Mouse (Mus musculus): ENCODE data around the gene Gm49368.

The Gm49368 gene

DNA sequence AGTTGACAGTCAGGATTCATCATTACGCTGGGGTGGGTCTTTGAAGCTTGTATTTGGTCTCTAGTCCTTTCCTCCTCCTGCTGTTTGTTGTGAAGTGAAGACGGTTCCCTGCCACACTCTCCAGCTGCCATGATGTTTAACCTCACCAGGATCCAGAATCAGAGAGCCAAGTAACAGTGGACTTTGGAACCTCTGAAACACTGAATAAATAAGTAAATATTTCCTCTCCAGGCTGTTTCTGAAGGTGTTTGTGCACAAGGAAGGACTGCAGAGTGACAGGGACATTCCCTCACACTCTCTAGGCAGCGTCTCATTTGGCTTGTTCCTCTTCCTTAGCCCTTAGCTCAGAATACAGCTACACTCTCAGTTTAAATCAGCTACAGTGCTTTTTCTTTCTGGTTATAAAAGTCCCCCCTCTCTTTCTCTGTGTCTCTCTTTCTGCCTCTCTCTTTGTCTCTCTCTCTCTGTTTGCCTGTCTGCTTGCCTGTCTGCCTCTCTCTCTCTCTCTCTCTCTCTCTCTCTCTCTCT lies 5.5 kb upstream of the Gm49368 start:
- no peak for DNase-seq (ENCODE audit: low read depth, low spot score)

DNA sequence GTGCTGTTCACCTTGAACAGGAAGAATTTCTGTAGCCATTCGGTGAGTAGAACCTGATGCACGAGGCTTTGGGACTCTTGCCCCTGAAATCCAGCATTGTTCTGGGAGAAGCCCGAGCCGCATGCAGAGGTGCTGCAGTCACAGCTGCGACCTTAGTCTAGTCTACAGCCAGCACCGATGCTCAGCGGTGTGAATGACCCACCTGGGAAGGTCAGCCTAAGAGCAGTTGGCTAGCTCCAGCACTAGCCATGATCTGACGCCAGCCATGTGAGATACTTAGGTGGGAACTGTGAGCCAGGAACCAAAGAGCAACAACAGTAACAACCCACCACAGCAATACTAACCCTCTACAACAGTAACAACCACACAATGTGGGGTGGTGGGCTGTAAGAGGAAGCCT lies 4.6 kb upstream of the Gm49368 start:
- DNase-seq (ENCODE audit: low read depth, low spot score), result no peak

DNA sequence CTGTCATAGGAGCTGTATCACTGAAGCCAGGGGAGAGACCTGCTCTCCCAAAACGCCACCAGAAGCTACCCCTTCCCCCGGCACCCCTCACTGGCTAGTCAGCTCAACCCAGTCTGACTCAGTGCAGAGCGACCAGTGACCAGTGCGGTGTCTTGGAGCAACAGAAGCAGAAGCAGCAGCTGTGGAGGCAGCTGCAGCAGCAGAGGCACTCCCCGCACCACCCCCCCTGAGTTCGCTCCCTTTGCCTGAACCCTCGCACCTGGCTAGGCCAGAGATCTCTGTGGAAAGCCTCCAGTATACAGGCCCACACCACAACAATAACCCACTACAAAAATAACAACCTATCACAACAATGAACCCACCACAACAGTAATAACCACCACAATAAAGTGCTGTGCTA lies 3.9 kb upstream of the Gm49368 start:
- DNase-seq (ENCODE audit: low read depth, low spot score), result no peak

DNA sequence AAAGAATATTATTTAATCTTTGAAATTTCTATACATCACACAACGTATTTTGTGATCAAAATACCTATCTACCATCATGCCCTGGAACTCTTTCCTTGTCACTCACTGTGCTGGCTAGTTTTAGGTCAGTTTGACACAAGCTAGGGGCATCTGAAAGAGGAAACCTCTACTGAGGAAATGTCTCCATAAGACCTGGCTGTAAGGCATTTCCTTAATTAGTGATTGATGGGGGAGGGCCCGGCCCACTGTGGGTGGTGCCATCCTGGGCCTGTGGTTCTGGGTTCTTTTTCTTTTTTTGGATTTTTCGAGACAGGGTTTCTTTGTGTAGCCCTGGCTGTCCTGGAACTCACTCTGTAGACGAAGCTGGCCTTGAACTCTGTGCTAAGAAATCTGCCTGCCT lies 3.4 kb upstream of the Gm49368 start:
- no peak for DNase-seq (ENCODE audit: low read depth, low spot score)

DNA sequence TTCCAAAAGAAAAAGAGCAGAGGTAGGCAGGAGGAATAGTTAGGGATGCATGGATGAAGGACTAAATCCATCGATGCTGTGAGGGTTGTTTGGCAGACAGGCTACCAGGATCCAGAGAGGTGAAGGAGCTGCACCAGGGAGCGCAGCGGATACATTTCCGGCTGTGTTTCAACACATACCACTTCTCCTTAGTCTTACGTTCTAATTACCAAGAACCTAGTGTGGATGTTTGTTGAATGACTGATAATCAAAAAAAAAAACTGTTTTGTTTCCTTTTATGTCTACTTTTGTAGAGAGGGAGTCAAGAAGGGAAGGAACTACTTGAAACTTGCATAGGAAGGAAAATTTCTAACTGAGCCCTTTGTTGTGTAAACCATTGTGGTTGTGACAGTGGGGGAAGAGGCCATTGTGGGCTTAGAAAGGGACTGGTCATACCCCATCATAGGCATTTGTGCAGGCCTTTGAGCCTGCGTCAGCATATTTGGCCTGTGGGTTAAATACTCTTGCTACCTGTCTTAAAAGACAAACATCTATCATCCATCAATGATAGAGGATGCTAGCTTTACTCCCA lies 813 bp downstream of the Gm49368 start:
- DNase-seq (ENCODE audit: low read depth, low spot score), result no peak

DNA sequence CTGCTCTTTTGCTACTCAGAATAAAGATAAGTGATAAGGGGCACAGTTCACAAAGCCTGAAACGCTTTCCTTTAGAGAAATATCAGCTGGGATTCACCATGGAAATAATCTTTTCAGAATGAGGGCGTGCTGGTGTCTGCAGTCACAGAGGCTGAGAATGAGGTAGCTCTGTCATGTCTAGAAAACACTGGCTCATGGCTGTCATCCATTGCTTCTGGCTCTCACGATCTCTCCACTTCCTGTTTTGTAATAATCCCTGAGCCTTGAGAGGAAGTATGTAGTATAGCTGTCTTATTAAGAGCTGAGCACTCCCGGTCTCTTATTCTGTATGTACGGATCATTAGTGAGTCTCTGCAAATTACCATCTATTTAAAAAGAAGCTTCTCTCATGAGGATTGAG lies 3.1 kb downstream of the Gm49368 start:
- no peak for DNase-seq (ENCODE audit: low read depth, low spot score)

DNA sequence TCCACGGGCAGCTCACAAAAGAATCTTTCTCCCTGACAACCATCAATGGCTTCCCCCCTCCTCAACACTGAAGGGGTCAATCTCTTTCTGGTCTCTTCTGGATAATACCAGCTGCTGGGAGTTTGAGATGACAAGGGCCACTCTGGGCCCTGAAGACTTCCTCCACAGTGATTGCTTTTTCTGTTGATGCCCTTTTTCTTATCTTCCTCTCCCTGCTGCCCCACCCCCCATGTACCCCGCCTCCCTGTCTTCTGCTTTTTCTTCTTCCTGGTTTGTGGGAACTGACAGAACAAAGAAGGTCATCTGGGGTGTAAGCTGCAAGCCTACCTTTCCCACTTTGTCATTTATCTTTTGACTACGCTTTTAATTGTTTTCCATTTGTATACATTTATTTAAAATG lies 5.4 kb downstream of the Gm49368 start:
- no peak for DNase-seq (ENCODE audit: low read depth, low spot score)

DNA sequence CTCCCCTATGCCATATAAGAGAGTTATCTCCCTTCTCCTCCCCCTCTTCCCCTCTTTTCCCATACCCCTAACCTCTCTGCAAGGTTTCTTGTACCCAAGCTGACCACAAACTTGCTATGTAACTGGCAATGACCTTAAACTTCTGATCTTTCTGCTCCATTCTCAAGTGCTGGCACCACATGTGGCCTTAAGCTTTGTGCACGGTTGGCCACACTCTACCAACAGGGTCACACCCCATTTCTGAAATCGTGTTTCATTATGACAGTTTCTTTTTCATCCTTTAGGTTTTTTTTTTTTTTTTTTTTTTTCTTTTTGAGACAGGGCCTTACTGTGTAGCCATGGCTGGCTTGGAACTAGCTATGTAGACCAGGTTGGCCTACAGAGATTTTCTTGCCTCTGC lies 7.4 kb downstream of the Gm49368 start:
- DNase-seq (ENCODE audit: low read depth, low spot score), result no peak

- no peak for DNase-seq (ENCODE audit: low read depth, low spot score)
Observed at GRCm38 (mm10) chr7:128071816-128072215, 9.3 kb downstream of the Gm49368 start.

GRCm38 (mm10) chr7:128080012-128080411 lies 17.5 kb downstream of the Gm49368 start:
- DNase-seq (ENCODE audit: low read depth, low spot score), result no peak

- no peak for DNase-seq (ENCODE audit: low read depth, low spot score)
Observed at GRCm38 (mm10) chr7:128089141-128089540, 26.7 kb downstream of the Gm49368 start.

GRCm38 (mm10) chr7:128098135-128098534 lies 35.7 kb downstream of the Gm49368 start:
- no peak for DNase-seq (ENCODE audit: low read depth, low spot score)

- DNase-seq (ENCODE audit: low read depth, low spot score), result no peak
Observed at GRCm38 (mm10) chr7:128100742-128101357, 38.4 kb downstream of the Gm49368 start.

DNA sequence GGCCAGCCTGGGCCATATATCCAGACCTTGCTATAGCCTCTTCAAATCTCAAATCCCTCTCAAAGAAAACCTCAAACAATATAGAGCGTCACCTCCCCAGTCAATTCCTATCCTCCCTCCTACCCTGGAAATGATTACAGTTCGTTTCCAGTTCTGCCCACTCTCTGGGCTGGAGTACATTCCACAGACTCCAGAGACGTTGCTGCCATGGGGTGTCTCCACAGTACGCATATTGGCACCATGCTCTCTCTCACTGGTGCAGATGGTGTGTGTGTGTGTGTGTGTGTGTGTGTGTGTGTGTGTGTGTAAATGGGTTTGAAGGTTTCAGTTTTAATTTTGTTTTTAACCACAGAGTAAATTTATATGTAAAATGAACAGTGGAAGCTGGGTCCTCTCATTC lies 42.8 kb downstream of the Gm49368 start:
- no peak for DNase-seq (ENCODE audit: low read depth, low spot score)

DNA sequence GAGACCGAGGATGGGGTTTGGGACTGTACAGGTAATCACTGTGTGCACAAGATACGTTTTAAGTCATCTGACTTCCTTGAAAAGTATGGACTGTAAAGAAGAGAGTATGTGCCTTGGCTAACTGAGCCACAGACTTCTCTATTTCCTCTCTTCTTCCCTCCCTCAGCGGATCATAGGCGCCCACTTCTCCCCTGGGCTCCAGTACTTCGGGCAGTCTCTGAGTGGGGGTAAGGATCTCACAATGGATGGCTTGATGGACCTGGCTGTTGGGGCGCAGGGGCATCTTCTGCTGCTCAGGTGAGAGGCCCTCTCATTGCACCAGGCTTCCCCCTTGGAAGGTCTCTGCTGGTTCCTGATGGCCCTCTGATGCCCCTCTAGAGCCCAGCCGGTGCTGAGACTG lies 45.0 kb downstream of the Gm49368 start:
- no peak for DNase-seq (ENCODE audit: low read depth, low spot score)

DNA sequence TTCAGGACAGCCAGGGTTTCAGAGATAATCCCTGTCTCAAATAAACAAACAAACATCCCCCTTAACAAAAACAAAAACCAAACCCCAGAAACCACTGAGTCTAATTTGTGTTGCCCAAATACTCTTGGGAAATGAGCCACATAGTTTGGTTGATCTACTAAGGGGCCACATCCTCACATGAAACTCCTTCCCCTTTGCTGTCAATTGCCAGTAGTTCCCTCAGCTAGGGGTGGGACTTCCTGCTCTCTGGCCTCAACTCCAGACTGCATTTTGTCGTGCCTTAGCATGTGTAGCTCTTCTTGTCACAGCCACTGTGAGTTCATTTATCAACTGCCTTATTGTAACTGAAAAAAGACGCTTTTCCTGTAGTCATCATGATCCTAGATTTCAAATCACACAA lies 47.8 kb downstream of the Gm49368 start:
- no peak for DNase-seq (ENCODE audit: low read depth, low spot score)

DNA sequence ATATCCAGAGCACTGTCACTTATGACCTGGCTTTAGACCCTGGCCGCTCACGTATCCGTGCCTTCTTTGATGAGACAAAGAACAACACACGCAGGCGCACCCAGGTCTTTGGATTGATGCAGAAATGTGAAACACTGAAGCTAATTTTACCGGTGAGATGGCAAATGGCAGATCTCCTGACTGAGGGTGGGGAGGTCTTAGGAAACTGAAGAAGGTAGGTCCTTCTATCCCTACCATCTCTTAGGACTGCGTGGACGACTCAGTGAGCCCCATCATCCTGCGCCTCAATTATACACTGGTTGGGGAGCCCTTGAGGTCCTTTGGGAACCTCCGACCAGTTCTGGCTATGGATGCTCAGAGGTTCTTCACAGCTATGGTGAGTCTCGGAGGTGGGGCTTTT lies 49.6 kb downstream of the Gm49368 start:
- no peak for DNase-seq (ENCODE audit: low read depth, low spot score)

DNA sequence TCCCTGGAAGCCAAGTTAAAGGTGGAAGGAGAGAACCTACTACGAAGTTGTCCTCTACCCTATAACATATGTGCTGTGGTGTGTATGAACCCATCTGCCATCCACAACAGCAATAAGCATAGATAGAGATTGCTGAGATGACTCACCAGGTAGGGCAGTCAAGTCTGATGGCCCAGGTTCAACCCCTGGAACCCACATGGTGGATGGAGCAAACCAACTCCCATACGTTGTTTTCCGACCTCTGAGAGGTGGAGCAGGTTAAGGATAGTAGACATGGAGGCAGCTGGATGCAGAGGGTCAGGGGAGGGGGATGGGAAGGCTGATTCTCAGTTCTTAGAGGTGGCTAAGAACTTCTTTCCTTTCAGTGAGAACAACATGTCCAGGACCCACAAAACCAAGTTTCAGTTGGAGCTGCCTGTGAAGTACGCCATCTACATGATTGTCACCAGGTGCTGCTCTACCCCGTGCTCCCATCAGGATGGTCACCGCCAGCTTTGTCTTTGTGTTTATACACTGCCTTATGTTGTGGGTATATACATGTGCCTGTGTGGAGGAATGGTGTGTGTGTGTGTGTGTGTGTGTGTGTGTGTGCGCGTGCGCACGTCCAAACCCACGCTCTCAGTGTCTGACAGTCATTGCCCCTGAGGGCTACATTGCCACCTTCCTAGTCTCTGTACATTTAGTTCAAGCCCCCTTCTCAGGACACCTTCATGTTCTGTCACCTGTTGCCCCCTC lies 52.1 kb downstream of the Gm49368 start:
- no peak for DNase-seq (ENCODE audit: low read depth, low spot score)

DNA sequence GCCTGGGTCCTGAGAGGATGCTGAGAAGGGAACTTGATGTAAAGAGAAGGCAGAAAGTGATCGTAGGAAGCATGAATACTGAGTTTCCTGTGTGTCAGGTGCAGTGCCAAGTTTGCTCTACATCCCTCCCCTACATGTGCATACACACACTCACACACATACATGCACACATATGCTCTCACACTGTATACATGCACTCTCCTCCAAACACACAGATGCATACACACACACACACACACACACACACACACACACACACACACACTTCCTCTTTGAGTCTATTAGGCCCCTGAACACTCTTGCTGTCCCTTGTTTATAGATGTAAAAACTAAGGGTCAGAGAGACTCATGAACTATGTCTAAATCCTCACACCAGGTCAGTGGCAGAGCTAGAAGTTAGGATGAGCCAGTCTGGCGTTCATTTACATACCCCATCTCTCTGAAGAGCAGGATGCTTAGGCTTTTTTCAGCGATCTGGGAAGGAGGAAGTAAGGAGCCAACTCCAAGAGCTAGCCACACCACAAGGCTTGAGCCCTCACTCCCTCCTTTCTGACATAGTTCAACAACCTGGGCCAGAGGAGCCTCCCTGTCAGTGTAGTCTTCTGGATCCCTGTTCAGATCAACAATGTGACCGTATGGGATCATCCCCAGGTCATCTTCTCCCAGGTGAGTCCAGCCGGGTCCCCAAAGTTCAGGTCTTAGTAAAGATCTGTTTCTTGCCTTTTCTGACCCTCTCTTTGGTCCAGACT lies 52.9 kb downstream of the Gm49368 start:
- no peak for DNase-seq (ENCODE audit: low read depth, low spot score)

GRCm38 (mm10) chr7:128116396-128116795 lies 53.9 kb downstream of the Gm49368 start:
- DNase-seq (ENCODE audit: low read depth, low spot score), result no peak

GRCm38 (mm10) chr7:128119726-128120490 lies 57.4 kb downstream of the Gm49368 start:
- DNase-seq (ENCODE audit: low read depth, low spot score), result no peak
